Mouse (Mus musculus) lung, embryonic 14.5 days (tissue): ENCODE results near the gene Axin2. TPM values are rescaled to one million over a fixed set of nuclear protein-coding genes. Genes with fewer than 3 reads are reported as not detected.

ENCODE experiments used
- ATAC-seq: fragments of 200-750 bp; cut with Nextera tagmentation; 2 replicates; pipeline ENCODE4 v1.8.0; 2017; ENCODE audit warnings: mild to moderate bottlenecking, moderate TSS enrichment, moderate library complexity; ENCODE audit not compliant: insufficient read depth
- DNase-seq: peaks from one replicate; pipeline ENCODE4 v3.0.0-alpha.2; 2015
- H3K27ac ChIP-seq: fragments of 300-500 bp; sonication (generic); 2 replicates; pipeline ENCODE4 v1.5.1; 2014; ENCODE audit warnings: low read depth, mild to moderate bottlenecking, moderate library complexity
- H3K27me3 ChIP-seq: fragments of 300-500 bp; sonication (generic); 2 replicates; pipeline ENCODE4 v1.6.1; 2014; ENCODE audit warnings: low read length, control low read depth; ENCODE audit not compliant: insufficient read depth
- H3K36me3 ChIP-seq: fragments of 300-500 bp; sonication (generic); 2 replicates; pipeline ENCODE4 v1.6.1; 2014; ENCODE audit warnings: control low read depth; ENCODE audit not compliant: insufficient read depth
- H3K4me1 ChIP-seq: fragments of 300-500 bp; sonication (generic); 2 replicates; pipeline ENCODE4 v1.6.1; 2014; ENCODE audit warnings: antibody characterized with exemption, control low read depth; ENCODE audit not compliant: insufficient read depth
- H3K4me2 ChIP-seq: fragments of 300-500 bp; sonication (generic); 2 replicates; pipeline ENCODE4 v1.6.1; 2014; ENCODE audit warnings: mild to moderate bottlenecking
- H3K4me3 ChIP-seq: fragments of 300-500 bp; sonication (generic); 2 replicates; pipeline ENCODE4 v1.5.1; 2014; ENCODE audit warnings: low read depth, low read length
- H3K9ac ChIP-seq: fragments of 300-500 bp; sonication (generic); 2 replicates; pipeline ENCODE4 v1.6.1; 2014
- H3K9me3 ChIP-seq: fragments of 300-500 bp; sonication (generic); 2 replicates; pipeline ENCODE4 v1.6.1; 2016; ENCODE audit warnings: low read depth, low read length, control low read depth
- CTCF ChIP-seq: IDR thresholded peaks from 2 replicates; pipeline ENCODE4 v1.5.1; 2016; ENCODE audit warnings: antibody characterized with exemption, low read depth
- WGBS: fragments of 180-500 bp; shearing (Covaris S2); extraction: QIAGEN DNeasy Blood & Tissue Kit; methylation state at CpG from one replicate; pipeline ENCODE4 v1.1.7; 2014; 5-methylcytosine and 5-hydroxymethylcytosine counted together
- polyA plus RNA-seq: library from polyadenylated mRNA; unstranded; fragments of >200 nt; fragmentation: Nextera tagmentation; extraction: Ambion mirVana; gene quantifications from 2 replicates; pipeline ENCODE4 v1.2.1, GENCODE M21; 2014

Axin2 gene
- polyA plus RNA-seq, 1 experiment from 2014 or later, result 15.5 TPM

DNA sequence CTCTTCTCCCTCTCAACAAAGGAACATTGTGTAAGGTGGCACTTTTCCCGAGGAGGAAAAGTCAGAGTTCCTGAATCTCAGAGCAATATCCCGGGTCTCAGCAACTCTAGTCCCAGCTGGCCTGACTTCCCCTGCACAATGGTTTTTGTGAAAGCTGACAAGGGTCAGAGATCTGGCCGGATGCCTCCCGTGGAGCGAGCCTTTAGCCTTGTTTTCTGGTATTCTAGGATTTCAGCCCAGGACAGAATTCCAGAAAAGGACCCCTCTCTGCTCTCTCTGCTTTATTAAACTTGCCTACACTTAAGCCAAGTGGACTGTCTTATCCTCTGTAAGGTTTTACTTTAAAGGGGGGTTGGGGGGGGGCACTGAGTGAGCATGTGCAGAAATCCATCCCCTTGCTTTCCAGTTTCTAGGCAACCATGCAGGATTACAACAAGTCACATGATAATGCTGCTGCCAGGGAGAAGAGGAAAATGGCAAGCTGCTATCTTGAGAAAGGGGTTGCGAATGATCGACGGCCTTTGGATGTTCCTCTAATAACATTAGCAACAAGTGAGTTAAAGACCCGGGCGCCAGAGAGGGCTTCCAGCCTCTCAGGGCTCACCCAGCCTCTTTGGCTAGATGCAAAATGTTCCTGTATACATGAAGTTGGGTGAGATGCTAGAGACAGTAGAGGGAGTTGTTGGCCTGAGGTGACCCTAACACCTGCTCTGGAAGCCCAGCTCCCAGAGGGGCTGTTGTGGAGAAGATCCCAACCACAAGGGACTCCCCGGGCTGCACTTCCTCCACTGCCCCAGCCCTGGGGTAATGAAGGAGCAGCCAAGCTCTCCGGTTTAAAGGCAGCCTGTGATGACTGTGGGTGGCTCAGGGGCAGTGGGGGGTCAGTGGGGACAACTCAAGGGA lies 2.5 kb upstream of the Axin2 start:
- 18% methylated on average over 12 of the region's 12 CpGs for WGBS
- H3K4me3 ChIP-seq, result no peak overlapping the region
- TF ChIP-seq CTCF, result no peak
- H3K4me2 ChIP-seq, result peak overlapping the region; percentile 1; the same call in 1 of the 2 replicates
- H3K4me1 ChIP-seq, result peaks cover 5% of the 10 kb centered on the region; the same call in 1 of the 2 replicates
- H3K27me3 ChIP-seq, result no peaks in the 10 kb centered on the region
- no peak for ATAC-seq
- no peak overlapping the region for H3K9ac ChIP-seq
- peak overlapping the region; percentile 38; the same call in 1 of the 2 replicates for H3K27ac ChIP-seq
- DNase-seq, result peak; percentile 75
- no peaks in the 10 kb centered on the region for H3K36me3 ChIP-seq
- no peaks in the 10 kb centered on the region for H3K9me3 ChIP-seq

DNA sequence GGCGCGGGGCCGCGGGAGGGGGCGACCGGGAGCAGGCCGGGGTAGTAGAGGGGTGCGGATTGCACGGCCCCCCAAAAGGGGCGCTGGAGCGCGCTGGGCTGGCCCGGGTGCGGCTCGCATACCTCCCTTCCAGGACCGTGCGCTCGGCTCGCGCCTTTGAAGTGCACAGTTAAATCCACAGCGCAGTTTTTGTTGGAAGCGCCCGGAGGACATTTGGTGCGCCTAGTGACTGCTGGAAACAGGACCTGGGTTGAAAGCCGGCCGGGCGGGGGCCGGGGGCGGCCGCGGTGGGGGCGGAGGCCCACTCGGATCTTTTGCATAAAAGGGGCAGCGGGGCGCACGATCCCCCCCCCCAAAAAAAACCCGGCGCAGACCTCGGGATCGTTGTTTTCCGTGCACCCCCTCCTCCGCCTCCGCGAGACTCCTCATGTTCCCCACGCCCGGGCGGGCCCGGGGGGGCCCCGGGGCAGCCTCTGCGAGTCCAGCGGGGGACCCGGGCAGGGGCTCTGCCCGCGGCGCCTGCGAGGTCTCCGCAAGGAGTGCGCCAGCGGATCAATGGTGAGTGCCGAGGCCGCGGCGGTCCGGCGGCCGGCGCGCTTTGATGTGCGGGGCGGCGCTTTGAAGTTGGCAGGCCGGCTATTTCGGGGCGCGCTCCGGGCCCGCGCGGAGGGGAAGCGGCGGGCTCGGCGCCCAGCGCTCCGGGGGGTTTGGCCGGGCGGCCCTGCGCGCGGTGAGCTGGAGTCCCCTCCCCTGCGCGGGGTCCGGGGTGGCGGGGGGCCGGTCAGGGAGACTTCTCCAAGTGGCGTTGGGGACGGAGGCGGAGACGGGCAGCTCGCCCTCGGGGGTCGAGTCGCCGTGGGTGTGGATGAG lies 722 bp downstream of the Axin2 start:
- DNase-seq, result peak; percentile 96
- 1% methylated on average over 90 of the region's 104 CpGs for WGBS
- peaks cover 12% of the 10 kb centered on the region for H3K36me3 ChIP-seq

DNA sequence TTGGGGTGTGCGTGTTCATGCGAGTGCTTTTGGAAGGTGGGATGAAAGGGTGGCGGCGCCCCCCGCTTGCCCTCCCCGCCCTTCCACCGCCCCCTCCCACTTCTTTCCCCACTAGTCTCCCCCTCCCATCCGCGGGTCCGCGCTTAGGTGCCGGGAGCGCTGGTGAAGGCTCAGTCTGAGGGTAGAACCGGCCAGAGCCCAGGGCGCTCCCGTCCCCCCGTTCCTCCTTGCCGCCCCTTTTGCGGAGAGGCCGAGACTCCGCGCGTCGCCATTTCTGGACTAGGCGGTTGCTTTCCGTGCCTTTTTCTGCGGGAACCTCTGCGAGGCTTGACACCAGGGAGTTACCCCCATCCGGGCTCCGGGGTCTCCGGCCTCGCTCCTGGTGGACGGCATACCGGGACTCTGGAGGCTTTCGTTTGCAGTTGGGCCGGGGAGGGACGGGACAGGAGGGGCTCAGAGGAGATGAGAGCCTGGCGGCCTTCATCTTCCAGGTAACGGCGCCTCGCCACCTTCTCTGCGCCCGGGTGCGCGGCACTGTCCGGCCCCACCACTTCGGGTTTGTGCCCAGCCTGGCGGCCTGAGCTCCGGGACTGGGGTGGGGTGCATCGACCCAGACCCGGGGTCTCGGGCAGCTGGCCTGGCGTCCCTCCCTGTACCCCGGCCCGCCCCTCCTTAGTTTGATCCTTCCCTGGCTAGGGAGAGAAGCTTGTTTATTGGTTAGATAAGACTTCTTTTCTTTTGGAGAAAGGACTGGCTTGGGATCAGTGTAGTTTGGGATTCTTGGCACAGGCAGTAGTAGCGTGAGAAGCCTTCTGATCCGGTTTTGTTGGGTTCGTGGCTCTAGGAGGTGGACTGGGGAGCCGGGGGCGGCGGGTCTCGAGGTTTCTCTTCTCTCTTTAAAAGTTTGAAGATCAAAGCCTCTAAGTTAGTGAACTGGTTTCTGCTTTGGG lies 1.6 kb downstream of the Axin2 start:
- H3K4me1 ChIP-seq, result peaks cover 16% of the 10 kb centered on the region; the same call in 1 of the 2 replicates

More for the DNA sequence above, 722 bp downstream of the Axin2 start:
- H3K27ac ChIP-seq, result peak overlapping the region; percentile 100
- no peaks in the 10 kb centered on the region for H3K9me3 ChIP-seq
- TF ChIP-seq CTCF, result peak; percentile 19; the same call in 1 of the 2 replicates
- H3K4me2 ChIP-seq, result peak overlapping the region; percentile 84
- H3K4me3 ChIP-seq, result peak overlapping the region; percentile 86
- no peaks in the 10 kb centered on the region for H3K27me3 ChIP-seq
- H3K4me1 ChIP-seq, result peaks cover 11% of the 10 kb centered on the region; the same call in 1 of the 2 replicates
- peak; percentile 87 for ATAC-seq
- H3K9ac ChIP-seq, result peak overlapping the region; percentile 83

DNA sequence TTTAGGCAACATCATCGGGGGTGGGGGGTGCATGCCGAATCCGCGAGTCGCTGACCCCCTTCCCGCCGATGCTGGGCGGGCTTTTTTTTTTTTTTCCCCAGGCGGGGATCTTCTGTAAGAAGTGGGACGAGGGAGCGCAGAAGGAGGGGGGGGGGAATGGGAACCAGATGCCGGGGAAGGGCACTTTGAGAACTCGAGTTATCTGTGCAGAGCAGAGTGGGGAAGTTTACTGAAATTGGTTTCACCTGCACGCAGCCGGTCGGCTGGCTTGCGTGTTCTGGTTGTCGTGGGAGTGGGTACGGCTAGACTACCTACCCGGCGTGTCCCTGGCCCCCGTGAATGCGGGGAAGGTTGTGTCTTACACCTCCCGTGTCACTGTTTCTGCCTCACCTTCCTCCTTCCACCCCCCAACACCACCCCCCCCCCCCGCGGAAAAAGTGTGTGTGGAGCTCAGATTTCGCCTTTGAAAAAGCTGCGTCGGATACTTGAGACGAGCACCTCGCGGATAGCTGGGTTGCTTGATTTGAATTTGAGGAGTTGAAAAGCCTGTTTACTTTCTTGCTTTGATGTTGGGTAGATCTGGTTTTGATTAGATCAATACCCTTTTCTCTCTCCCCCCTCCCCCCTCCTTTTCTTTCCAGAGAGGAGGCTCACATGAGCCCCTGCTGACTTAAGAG lies 2.5 kb downstream of the Axin2 start:
- Histone ChIP-seq H3K9me3 (no peaks in the 10 kb centered on the region), H3K4me1 (peaks cover 21% of the 10 kb centered on the region; the same call in 1 of the 2 replicates), H3K36me3 (peaks cover 27% of the 10 kb centered on the region), H3K27ac (peak overlapping the region; percentile 100), H3K4me2 (peak overlapping the region; percentile 84), H3K27me3 (no peaks in the 10 kb centered on the region), H3K4me3 (peak overlapping the region; percentile 86), H3K9ac (peak overlapping the region; percentile 83)
- under 1% methylated on average over 31 of the region's 32 CpGs for WGBS
- DNase-seq (no peak), ATAC-seq (no peak)
- TF ChIP-seq CTCF, result no peak

More for the DNA sequence above, 1.6 kb downstream of the Axin2 start:
- TF ChIP-seq CTCF, result no peak
- DNase-seq (peak; percentile 69), ATAC-seq (peak; percentile 10; the same call in 1 of the 2 replicates)
- Histone ChIP-seq H3K27me3 (no peaks in the 10 kb centered on the region), H3K4me2 (peak overlapping the region; percentile 84), H3K4me3 (peak overlapping the region; percentile 86), H3K27ac (peak overlapping the region; percentile 100), H3K36me3 (peaks cover 20% of the 10 kb centered on the region), H3K9ac (peak overlapping the region; percentile 83), H3K9me3 (no peaks in the 10 kb centered on the region)
- WGBS, result 0% methylated on average over 57 of the region's 62 CpGs

DNA sequence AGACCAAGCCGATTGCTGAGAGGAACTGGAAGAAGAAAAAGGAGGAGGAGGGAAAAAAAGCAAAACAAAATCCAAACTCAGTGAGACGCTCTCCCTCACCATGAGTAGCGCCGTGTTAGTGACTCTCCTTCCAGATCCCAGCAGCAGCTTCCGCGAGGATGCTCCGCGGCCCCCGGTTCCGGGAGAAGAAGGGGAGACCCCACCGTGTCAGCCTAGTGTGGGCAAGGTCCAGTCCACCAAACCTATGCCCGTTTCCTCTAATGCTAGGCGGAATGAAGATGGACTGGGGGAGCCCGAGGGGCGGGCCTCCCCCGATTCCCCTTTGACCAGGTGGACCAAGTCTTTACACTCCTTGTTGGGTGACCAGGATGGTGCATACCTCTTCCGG lies 3.0 kb downstream of the Axin2 start:
- Histone ChIP-seq H3K27ac (no peak overlapping the region), H3K4me1 (peaks cover 16% of the 10 kb centered on the region; the same call in 1 of the 2 replicates), H3K27me3 (no peaks in the 10 kb centered on the region)

More for the DNA sequence above, 3.0 kb downstream of the Axin2 start:
- no peaks in the 10 kb centered on the region for H3K9me3 ChIP-seq
- no peak for TF ChIP-seq CTCF
- no peak for ATAC-seq
- H3K9ac ChIP-seq, result peak overlapping the region; percentile 83
- H3K4me3 ChIP-seq, result peak overlapping the region; percentile 86
- whole genome bisulfite sequencing, result 2% methylated on average over 17 of the region's 17 CpGs
- H3K4me2 ChIP-seq, result peak overlapping the region; percentile 84
- peak; percentile 37 for DNase-seq
- H3K36me3 ChIP-seq, result peaks cover 32% of the 10 kb centered on the region
